Mouse (Mus musculus) testis, adult 2 months (tissue): ENCODE measurements at regions not wholly inside any gene's neighbourhood (a gene's known extent, or its start where the extent isn't known, plus 50 kb on each side); places are given as distances from the start of the nearest gene placed in this dataset.

Source experiments
- H3K27ac ChIP-seq: fragments of 200-500 bp; 2 replicates; pipeline ENCODE4 v1.5.1; 2012; ENCODE audit warnings: low read depth, low read length; ENCODE audit not compliant: control insufficient read depth, insufficient read depth
- H3K27me3 ChIP-seq: fragments of 200-500 bp; 2 replicates; pipeline ENCODE4 v1.6.1; 2012; ENCODE audit warnings: mild to moderate bottlenecking, low read length, moderate library complexity; ENCODE audit not compliant: control insufficient read depth, insufficient read depth
- H3K36me3 ChIP-seq: fragments of 200-500 bp; 2 replicates; pipeline ENCODE4 v1.6.1; 2012; ENCODE audit warnings: mild to moderate bottlenecking, low read length; ENCODE audit not compliant: control insufficient read depth, insufficient read depth
- H3K4me1 ChIP-seq: fragments of 200-500 bp; 2 replicates; pipeline ENCODE4 v1.6.1; 2012; ENCODE audit warnings: low read length; ENCODE audit not compliant: control insufficient read depth, insufficient read depth
- H3K4me3 ChIP-seq: fragments of 200-500 bp; 2 replicates; pipeline ENCODE4 v1.5.1; 2012; ENCODE audit warnings: low read depth, mild to moderate bottlenecking, low read length, moderate library complexity, mixed read lengths; ENCODE audit not compliant: control insufficient read depth
- CTCF ChIP-seq: fragments of 200-500 bp; IDR thresholded peaks from 2 replicates; pipeline ENCODE4 v1.5.1; 2012; ENCODE audit warnings: low read depth, mild to moderate bottlenecking, inconsistent platforms, low read length, moderate library complexity; ENCODE audit not compliant: control insufficient read depth, insufficient read depth, insufficient replicate concordance
- POLR2A ChIP-seq: fragments of 200-500 bp; IDR thresholded peaks from 2 replicates; pipeline ENCODE4 v1.6.1; 2012; ENCODE audit warnings: low read depth, mild to moderate bottlenecking, inconsistent platforms, low read length, moderate library complexity; ENCODE audit not compliant: control insufficient read depth

DNA sequence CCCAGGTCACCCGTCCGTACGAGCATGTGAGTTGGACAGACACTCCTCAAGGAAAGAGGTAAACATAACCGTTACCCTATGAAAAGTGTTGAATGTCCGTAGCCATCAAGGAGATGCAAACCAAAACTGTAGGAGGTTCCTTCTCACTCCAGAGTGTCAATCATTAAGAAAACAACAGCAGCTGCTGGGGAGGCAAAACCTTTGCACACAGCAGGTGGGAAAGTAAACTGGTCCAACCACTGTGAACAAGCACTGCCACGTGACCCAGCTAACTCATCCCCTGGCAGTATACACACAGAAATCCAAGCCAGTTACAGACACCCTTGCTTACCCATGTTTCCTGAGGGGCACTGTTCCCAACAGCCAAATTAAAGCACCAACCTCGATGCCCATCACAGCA lies 54.7 kb upstream of the Irx5 start:
- no peaks in the 10 kb centered on the region for H3K36me3 ChIP-seq
- no peaks in the 10 kb centered on the region for H3K4me1 ChIP-seq
- no peak for TF ChIP-seq POLR2A
- TF ChIP-seq CTCF, result no peak

DNA sequence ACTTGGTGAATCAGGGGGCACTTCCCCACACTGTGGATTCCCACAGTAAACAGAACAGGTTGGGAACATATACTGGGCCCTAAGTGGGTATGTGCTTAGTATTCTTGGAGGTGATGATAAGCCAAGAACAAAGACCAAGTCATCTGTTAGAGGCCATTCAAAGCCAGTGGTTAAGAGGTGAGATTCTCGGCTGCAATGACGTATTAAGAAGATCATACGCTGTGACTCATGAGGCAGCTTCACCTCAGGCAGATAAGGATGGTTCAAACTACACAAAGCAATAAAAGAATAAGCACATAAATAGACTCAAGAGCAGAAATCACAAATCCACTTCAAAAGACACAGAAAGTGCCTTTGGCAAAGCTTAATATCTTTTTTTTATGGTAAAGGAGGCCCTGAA lies 56.4 kb upstream of the Irx5 start:
- no peaks in the 10 kb centered on the region for H3K36me3 ChIP-seq
- no peak overlapping the region for H3K27ac ChIP-seq
- H3K4me1 ChIP-seq, result no peaks in the 10 kb centered on the region
- H3K27me3 ChIP-seq, result no peaks in the 10 kb centered on the region
- no peak for TF ChIP-seq CTCF
- TF ChIP-seq POLR2A, result no peak
- H3K4me3 ChIP-seq, result no peak overlapping the region

More for the DNA sequence above, 54.7 kb upstream of the Irx5 start:
- H3K27ac ChIP-seq, result no peak overlapping the region
- no peak overlapping the region for H3K4me3 ChIP-seq
- no peaks in the 10 kb centered on the region for H3K27me3 ChIP-seq

DNA sequence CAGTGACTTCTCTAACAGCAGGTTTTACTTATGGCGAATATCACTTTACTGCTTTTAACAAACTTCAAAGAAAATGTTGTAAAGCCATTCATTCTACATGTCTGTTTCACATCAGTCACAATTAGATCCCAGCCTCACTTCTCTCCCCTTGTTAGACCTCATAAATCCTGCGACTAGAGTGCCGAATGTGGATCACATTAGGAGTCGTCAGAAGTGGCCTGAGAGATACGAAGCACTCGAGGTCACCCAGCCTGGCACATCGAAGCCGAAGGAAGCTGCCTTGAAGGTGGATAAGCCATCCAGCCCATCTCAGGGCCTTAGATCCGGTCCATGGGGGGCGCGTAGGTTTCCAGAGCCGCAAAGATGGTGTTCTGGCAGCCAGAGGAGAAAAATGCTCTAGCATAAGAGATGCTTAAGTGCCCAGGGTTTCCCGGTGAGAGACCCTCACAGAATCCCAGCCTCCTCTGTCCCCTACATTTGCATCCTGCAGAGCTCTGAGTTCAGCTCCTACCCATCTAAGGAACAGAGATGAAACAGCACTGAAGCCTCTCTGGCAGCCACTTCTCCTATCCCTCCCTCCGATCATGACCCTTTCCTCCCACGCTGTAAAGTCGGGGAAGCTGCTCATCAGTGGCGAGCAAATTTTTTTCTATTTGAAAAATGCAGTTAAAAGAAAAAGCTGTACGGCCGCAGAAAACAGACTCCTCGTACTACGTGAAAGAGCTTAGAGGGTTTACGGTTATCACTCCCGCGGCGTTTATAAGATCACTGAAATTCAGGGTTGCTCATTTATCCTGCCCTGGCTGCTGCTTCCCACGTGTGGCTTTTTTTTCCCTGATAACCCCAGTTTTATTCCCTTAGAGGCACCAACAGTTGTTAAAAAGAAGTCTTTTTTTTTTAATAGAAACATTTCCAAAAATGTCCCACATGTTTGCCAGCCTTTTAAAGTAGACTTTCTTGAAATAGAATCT lies 70.3 kb upstream of the Irx5 start:
- Histone ChIP-seq H3K27me3 (no peaks in the 10 kb centered on the region), H3K27ac (no peak overlapping the region), H3K4me3 (no peak overlapping the region), H3K36me3 (no peaks in the 10 kb centered on the region), H3K4me1 (peaks cover 3% of the 10 kb centered on the region; the same call in 1 of the 2 replicates)
- TF ChIP-seq POLR2A (no peak), CTCF (no peak)

DNA sequence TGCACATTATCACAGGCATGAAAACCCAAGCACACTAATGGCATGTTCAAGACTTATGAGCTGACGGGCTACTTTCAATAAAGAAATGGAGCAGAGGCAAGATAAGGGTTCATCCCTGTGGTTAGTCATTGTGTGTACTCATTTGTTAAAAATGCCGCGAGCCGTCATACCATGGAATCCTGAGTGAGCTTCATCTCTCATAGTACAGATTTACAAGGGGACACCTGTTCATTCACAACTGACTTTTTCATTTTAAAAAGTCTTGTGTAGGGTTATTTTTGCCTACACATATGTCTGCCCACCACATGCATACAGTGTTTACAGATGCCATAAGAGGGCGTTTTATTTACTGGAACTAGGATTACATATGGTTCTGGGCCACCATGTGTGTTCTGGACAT lies 81.7 kb upstream of the Irx5 start:
- no peak for TF ChIP-seq POLR2A
- TF ChIP-seq CTCF, result no peak
- Histone ChIP-seq H3K4me3 (no peak overlapping the region), H3K27me3 (no peaks in the 10 kb centered on the region), H3K4me1 (no peaks in the 10 kb centered on the region), H3K27ac (no peak overlapping the region), H3K36me3 (no peaks in the 10 kb centered on the region)

DNA sequence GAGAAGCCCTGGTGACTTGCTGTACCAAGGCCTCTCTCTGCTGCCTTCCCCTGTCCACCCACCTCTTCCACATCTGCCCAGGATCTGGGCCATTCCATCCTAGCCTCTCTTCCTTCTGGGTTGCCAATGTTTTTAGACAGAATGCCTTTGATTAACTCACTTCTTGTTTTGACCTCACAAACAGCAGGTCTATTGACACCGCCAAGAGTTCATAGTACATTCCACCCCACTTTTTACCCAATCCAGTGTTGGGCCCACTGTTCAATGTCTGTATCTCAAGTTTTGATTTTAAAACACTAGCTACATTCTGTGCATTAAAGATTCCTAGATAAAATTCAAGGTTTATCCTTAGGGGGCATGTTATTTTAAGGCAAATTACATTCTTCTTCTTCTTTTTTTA lies 84.7 kb upstream of the Irx5 start:
- Histone ChIP-seq H3K4me1 (no peaks in the 10 kb centered on the region), H3K4me3 (no peak overlapping the region)

DNA sequence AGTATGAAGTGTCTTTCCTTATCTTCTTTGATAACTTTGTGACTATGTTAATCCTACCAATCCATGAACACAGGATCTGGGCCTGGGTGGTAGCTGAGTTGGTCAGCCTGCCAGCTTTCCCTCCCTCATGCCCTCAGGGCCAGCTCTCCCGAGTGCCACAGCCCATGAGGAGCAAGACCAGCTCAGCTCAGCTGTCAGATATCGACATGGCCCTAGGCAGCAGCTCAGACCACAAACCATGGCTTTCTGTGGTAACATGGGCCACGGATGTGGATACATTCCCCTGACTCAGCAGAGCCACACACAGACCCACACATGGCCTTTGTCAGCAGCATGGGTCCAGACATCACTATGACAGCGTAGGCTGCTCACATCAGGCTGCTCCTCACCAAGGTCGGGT lies 85.4 kb upstream of the Irx5 start:
- no peak overlapping the region for H3K4me3 ChIP-seq
- H3K4me1 ChIP-seq, result no peaks in the 10 kb centered on the region
- no peak for TF ChIP-seq CTCF
- TF ChIP-seq POLR2A, result no peak
- no peak overlapping the region for H3K27ac ChIP-seq
- H3K36me3 ChIP-seq, result no peaks in the 10 kb centered on the region
- no peaks in the 10 kb centered on the region for H3K27me3 ChIP-seq

More for the DNA sequence above, 84.7 kb upstream of the Irx5 start:
- Histone ChIP-seq H3K36me3 (no peaks in the 10 kb centered on the region), H3K27me3 (no peaks in the 10 kb centered on the region), H3K27ac (no peak overlapping the region)
- TF ChIP-seq POLR2A, result no peak
- no peak for TF ChIP-seq CTCF

DNA sequence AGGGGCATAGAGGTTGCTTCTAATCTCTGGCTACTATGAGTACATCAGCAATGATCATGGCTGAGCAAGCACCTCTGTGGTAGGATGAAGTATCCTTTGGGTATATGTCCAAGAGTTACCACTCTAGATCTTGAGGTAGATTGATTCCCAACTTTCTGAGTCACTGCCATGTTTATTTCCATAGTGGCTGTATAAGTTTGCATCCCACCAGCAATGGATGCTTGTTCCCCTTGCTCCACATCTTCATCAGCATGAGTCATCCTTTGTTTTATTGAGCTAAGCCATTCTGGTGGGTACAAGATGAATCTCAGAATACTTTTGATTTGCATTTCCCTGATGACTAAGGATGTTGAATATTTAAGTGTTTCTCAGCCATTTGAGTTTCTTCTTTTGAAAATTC lies 86.8 kb upstream of the Irx5 start:
- TF ChIP-seq CTCF, result no peak
- no peak for TF ChIP-seq POLR2A
- Histone ChIP-seq H3K4me3 (no peak overlapping the region), H3K4me1 (no peaks in the 10 kb centered on the region), H3K27ac (no peak overlapping the region), H3K27me3 (no peaks in the 10 kb centered on the region), H3K36me3 (no peaks in the 10 kb centered on the region)
